Mouse (Mus musculus) B cell, adult 2 months (primary cell): ENCODE data around the gene Ccdc177.

ENCODE experiments used
- DNase-seq, 2 experiments: peaks; one replicate each; pipeline ENCODE4 v3.0.0; 2022

Ccdc177 gene

DNA sequence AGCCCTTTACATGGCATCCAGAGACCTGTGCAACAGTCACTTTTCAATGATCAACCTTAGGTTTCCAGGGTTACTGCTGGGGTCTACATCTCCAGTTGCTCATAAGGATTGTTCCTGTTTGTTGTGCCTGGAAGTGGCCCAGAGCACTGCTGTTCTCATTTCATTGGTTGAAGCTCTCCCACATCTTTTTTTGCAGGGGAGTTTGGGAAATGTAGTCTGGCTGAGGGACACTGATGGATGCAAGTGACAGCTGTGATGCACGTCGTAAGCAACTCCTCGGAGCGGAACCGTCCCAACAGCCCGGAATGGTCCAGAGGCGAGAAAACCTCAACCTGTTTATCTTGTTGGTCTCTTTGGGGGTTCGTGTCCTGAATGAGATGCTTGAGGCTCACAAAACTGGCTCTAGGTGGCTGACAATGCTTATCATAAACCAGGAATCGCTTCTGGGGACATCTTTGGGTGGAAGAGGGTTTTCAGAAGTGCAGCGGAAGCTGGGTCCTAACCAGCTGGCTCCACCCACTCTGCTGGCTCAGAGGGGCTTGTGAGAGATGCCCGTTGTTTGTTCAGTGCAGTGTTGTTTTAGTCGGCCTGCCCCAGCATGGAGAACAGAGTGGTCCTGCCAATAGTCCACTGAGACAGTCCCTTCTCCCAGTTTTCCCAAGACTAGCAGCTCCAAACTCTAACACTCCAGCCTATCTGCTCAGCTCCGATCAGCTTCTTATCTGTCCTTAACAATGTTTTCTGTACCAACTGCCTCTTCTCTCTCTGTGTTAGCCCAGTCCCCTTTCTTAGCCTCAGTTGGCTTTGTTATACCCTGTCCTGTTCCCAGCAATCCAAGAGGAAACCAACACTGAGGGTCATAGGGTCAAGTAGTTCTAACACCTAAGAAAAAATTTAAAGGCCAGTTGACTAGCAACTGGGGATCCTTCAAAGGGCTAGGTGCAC, 25.7 kb downstream of the Ccdc177 start:
- DNase-seq = no peak

GRCm38 (mm10) chr12:80730567-80730966, 29.9 kb downstream of the Ccdc177 start:
- DNase-seq = no peak

DNA sequence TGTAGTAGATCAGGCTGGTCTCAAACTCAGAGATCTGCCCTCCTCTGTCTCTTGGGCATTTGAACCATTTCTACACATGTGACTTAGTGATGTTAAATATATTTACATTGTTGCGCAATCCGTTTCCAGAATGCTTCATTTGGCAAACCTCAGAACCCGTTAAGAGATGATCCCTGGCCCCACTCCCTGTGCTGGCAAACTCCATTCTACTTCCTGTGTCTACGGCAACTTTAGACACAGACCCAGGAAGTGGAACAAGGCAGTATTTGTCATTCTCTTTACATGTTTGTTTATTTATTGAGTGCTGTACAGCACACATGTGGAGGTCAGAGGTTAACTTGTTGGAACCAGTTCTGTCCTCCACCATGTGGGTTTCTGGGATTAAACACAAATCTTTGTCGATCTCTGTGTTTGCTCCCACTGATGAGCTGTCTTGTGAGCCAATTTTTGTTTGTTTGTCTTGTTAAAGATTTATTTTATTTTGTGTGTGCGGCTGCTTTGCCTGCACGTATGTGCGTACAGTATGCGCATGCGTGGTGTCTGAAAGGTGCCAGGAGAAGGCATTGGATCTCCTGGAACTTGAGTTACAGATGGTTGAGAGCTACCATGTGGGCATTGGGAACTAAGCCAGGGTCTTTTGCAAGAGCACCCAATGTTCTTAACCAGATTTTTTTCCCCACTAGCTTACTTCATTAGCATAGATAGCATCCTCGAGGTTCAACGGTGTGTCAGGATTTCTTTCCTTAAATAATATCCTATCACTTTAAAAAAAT, 30.5 kb downstream of the Ccdc177 start:
- no peak for DNase-seq

DNA sequence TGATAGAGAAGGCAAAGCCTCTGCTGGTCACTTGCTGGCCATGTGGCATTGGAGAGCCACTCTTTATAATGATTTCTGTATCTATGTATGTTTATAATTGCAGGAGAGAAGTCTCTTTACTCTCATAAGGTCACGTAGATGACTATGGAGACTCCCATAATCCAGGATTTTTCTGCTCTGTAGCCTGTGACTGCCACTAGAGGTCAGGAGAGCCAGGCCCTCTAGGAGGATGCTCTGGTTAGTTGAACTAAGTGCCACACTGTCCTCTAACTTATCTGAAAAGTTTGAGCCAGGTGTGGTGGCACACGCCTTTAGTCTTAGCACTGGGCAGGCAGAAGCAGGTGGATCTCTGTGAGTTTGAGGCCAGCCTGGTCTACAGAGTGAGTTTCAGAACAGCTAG, 31.7 kb downstream of the Ccdc177 start:
- no peak for DNase-seq

DNA sequence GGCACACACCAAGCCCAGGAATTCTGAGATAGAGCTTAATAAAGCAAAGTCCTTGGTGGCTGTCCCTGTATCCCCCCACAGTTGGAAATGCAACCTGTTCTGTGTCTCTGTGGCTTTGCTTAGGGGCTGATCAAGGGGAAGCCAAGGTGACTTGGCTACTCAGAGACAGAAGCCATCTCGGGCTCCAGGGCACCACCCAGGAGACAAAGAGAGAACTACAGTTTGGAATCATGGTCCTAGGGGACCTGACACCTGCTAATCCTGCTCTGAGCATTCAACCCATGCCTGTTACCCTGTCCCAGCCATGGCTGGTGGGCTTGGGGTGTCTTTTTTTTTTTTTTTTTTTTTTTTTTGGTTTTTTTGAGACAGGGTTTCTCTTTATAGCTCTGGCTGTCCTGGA, 32.3 kb downstream of the Ccdc177 start:
- DNase-seq = no peak

GRCm38 (mm10) chr12:80724853-80725559, 35.5 kb downstream of the Ccdc177 start:
- DNase-seq = peak; percentile 86 to 89

DNA sequence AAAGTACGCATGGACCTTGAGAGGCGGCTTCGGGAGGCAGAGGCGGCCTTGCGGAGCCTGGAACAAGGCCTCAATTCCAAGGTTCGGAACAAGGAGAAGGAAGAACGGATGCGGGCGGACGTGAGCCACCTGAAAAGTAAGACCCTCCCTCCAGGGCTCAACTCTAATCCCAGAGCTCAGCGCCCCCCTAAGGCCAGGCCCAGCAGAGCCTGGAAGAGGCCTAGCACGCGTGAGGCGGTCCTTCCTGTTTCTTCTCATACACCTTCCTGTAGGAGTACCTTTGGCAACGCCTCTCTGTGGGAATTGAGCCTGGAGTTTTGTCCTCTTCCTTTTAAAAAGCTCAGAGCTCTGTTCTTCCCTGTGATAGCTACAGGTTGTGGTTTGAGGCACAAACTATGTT, 39.0 kb downstream of the Ccdc177 start:
- DNase-seq = no peak

DNA sequence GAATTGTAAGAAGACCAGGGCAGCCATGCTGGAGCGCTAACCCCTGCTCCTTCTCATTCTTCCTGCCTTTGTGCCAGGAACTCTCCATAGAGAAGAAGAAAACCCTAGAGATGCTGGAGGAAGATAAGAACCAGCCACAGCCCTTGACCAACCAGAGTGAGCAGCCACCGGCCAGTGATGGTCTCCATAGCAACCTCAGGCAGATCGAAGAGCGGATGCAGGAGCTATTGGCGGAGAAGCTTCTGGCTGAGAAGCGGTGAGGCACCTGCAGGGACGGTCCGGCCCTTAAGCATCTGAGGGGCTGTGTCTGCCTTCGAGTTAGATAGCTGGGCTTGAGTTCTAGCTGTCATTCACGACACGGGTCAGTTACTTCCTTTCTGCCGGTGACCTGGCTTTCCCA, 40.0 kb downstream of the Ccdc177 start:
- DNase-seq = no peak

DNA sequence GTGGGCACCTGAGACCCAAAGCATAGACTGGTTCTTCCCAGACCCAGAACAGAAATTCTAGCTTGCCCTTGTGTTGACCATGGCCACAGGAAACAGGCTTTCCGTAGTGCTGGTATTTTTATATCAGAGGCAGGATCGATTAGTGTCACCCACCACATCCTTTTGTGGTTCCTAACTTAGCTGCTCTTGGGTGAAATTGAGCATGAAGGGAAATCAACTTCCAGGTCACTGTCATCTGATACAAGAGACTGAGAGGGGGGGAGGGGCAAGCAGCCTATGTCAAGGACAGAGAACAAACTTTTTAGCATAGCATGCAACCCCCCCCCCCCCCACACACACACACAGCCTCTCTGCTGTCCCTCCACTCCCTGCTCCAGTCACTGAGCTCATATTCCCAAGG, 41.3 kb downstream of the Ccdc177 start:
- DNase-seq = no peak

DNA sequence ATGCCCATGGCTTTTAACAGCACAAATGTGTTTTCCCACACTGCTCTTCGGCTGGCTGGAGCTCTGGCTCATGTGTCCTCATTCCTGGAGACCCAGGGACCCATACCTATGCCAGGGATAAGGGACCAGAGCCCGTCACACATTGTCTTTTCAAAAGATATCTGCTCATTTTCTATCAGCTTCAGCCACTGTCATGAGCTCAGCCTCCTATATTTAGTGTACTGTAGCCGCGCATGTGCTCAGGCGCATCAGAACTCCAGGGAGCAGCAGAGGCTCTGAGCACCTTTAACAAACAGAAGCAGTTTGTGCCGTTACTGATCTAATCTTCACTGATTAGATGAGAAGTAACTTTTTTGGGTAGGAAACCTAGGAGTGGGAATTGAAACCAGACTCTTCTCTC, 44.6 kb downstream of the Ccdc177 start:
- no peak for DNase-seq

DNA sequence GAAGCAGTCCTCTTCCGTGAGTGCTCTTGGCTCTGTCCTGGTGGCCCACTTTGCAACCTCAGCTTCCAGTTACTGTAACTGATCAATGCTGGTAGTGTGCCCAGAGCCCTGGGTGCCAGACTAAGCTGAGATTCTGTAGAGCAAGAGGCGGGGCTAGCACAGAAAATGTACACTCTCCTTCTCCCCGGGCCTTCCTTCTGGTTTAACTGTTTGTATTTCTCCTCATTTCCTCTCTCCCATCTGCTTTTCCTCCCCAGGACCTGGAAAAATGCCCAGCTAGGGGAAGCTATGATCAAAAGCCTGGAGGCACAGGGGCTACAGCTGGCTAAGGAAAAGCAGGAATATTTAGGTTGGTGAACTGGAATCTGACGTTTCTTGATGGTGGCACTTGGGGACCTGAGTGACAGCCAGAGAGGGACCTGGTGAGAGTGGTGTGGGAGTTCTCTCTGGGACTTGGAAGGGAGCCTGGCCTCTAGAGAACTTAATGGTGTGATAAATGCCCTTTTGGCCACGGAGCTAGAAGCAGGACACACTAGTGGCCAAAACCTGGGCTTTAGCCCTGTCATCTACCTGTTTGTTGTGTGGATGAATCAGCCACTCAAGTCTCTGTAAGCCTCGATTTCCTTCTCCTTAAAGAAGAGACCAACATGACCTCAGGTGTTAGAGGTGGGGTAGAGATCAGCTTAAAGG, 53.4 kb downstream of the Ccdc177 start:
- DNase-seq = no peak

DNA sequence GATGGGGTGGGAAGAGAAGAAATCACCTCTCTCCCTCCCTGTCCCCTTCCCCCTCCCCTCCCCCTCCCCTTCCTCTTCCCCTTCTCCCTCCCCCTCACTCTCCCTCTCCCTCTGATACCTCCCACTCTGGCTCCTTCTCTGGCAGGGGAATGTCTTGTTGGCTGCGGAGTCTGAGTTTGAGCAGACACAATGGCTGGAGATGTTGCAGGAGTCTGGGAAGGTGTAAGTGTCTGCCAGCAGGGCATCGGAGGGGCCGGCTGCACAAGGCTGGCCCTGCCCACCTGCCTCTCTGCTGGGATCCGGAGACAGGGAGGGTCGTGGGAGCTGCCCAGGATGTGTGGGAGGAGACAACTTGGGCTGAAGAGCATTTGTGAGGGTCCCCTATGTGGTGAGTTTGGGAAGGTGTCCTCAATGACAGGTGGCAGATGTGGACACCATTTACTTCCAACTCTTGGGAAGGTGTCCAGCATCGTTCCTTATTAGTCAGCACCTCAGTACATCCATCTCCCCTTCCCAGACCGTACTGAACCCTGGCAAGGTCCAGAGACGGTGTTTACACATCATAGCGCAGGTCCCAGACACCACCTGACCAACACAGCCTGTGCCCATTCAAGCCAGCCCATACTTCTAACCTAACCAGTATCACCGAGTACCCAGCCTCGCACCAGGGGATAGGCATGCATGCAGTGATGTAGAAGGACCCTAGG, 54.1 kb downstream of the Ccdc177 start:
- no peak for DNase-seq
